Mouse (Mus musculus) CD4-positive naive resting alpha-beta T cell, adult 76 days (primary cell): ENCODE measurements around the gene 9930021J03Rik. TPM values are rescaled to one million over a fixed set of nuclear protein-coding genes. Genes with fewer than 3 reads are reported as not detected.

Experiments
- total RNA-seq: library from RNA; stranded (reverse); gene quantifications from one replicate; pipeline ENCODE4 v1.2.4, GENCODE M21; 2023

9930021J03Rik gene
- total RNA-seq: 36.3 TPM

DNA sequence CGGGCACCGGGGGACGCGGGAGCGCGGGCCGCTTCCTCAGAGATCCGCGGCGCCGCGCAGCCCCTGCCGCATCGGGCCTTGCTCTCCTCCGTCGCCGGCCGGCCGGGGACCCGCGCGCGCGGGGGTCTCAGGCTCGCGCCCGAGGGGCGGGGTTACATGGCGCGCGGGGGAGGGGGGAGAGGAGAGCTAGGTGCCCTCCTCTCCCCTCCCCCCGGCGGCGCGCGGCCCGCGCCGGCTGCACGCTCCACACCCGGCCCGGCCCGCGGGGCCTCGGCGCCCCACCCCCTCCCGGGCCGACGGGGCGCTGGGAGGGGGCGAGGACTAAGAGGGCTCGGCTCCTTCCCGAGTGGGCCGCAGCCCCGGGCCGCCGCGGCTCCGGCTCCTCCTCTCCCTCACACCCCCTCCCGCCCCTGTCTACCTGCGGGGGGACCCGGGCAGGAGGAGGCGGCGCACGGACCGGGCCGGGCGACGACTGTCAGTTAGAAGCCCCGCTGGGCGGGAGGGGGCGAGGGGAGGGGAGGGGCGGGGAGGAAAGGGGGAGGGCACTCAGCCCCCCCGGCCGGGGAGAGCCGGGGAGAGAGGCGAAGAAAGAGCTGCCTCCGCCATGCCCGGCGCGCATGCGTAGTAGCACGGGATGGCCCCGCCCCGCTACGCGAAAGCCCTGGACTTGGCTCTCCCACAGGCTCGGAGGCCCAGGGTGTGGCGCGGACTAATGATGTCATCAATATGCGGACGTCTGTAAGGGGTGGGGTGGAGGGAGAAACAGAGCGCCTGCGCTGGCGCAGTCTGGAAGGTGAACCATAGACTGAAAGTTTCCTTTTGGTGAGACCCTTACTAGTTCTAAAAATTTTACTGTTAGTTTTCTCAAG is at the start of gene 9930021J03Rik:
Gene 9930021J03Rik, minus strand, starts transcription at position 73 of the 869 bp plus-strand sequence.

GRCm38 (mm10) chr19:29812581-29813460 is 7.0 kb upstream of the 9930021J03Rik start, which contains the start of gene Ranbp6:
Ranbp6 (minus strand) TSS chr19:29812974.

DNA sequence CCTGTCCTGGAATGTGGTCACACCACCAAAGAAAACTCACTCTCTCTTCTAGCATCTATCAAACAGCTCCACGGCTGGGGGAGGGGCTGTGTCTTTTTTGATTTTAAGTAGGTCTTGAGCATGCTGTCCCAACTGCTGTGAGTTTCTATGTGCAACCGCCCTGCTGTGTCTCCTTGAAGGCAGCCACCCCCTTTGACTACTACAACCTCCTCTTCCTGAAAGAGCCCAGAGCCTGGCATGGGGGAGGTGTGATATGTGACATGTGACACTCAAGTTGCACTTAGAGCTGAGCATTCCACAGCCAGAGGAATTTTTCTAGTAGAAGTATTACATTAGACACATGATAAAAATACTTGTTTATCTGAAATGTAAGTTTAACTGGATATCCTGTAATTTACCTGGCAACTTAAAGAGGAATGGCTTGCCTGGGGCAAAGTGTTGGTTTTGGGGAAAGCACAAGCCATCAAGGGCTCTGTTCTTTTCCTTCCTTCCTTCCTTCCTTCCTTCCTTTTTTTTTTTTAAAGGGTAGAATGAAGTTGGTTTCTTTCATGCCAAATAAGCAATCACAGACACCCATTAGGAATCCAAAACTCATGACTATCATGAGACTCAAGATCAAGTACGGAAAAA is 108.4 kb downstream of the 9930021J03Rik start, which contains the start of gene Mlana:
Gene Mlana, plus strand, starts transcription at position 580 of the 630 bp plus-strand sequence.

Other genes starting within 250 kb of the 9930021J03Rik start
- gene Ermp1, start 157.6 kb downstream of the 9930021J03Rik start, total RNA-seq: 21.1 TPM
- gene Mlana, start 108.2 kb downstream of the 9930021J03Rik start, total RNA-seq: not detected
- gene Ranbp6, start 7.0 kb upstream of the 9930021J03Rik start, total RNA-seq: 24.3 TPM
- gene Il33, start 119.1 kb upstream of the 9930021J03Rik start, total RNA-seq: not detected
- gene Trpd52l3, start 197.8 kb upstream of the 9930021J03Rik start, total RNA-seq: not detected
- gene Uhrf2, start 224.5 kb upstream of the 9930021J03Rik start, total RNA-seq: 97.3 TPM